Mouse (Mus musculus): Measurements from ENCODE around the gene Morc2a.
"Not testable (repeated sequence)": the region's sequence is repeated elsewhere in the genome, so short reads cannot be mapped to it uniquely, and the experiment has no call there.

GRCm38 (mm10) chr11:3602687-3603086, 46.3 kb upstream of the Morc2a start:
- not testable (repeated sequence) for TF ChIP-seq CTCF (IDR thresholded peaks at IDR 0.05; ENCODE audit: borderline replicate concordance, control insufficient read depth, extremely low read depth, insufficient read depth, low read length, poor library complexity); POLR2A (IDR thresholded peaks at IDR 0.05; ENCODE audit: control insufficient read depth, extremely low read depth, insufficient read depth, low read length, poor library complexity)
